Mouse (Mus musculus) liver, embryonic 14.5 days (tissue): Measurements from ENCODE around the gene Kbtbd6.

Experiments used
- CTCF ChIP-seq: IDR thresholded peaks from 2 replicates; pipeline ENCODE4 v1.5.1; 2016; ENCODE audit warnings: antibody characterized with exemption, low read depth, control low read depth
- EP300 ChIP-seq: IDR thresholded peaks from 2 replicates; pipeline ENCODE4 v1.6.1; 2016; ENCODE audit warnings: antibody characterized with exemption, low read depth

DNA sequence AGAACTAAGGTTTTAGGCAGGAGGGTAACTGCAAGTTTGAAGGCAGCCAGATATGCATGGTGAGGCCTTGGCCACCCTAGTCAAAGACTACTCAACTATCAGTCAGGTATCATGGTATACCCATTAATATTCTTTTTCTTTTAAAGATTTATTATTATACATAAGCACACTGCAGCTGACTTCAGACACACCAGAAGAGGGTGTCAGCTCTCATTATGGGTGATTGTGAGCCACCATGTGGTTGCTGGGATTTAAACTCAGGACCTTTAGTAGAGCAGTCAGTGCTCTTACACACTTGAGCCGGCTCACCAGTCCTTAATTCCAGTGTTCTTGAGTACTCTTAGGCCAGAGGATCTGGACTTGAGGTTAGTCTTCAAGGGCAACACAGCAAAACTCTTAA lies 8.8 kb downstream of the Kbtbd6 start:
- no peak for TF ChIP-seq CTCF
- no peak for TF ChIP-seq EP300
